Mouse (Mus musculus): ENCODE results near the gene Elmsan1. TPM values are rescaled to one million over a fixed set of nuclear protein-coding genes. Genes with fewer than 3 reads are reported as not detected.

Gene Elmsan1
- total and polyA plus RNA-seq, 3 experiments = 2.2 to 14.3 (median 5.6) TPM

DNA sequence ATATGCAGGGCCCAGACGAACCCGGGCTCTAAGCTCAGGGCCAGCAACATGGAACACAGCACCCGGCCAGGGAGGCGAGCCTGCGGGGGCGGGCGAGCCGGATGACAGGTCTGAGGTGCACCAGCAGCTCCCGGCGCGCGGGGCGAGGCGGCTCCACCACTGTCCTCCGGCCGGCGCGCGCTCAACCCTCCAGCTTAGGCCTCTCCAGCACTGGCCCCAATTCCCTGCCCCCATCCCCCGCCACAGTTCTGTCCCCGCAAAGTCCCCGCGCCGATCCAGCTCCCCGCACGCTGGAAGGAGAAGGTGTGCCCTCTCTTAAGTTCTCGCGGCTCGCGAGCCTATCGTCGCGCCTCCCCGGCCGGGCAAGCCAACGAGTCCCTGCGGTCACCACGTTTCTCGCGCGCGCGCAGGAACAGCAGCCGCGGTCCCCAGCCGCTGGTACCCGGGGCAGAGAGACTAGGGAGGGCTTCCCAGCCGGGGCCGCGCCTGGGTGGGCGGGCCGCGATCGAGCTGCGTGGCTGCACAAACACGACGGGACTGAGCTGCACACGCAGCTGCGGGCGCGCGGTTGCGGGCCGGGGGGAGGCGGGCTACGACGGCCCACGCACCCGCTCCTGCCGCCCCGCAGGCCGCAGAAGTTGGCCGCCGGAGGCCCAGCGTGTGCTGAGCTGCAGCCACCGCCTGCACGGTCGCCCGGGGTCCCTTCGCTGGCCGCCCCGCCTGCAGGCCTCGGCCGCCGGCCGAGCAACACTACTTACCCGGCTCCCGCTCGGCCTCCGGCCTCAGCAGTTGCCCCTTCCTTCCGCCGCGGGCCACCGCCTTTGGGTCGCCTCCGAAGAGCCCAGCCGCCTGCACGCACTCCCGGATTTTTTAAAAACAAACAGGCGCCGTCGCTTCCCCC lies 25.7 kb downstream of the Elmsan1 start (continued):
- TF ChIP-seq MEF2A (IDR thresholded peaks at IDR 0.05; ENCODE audit: borderline replicate concordance, low read depth, low read length) (no peak), ZKSCAN1 (IDR thresholded peaks at IDR 0.05; ENCODE audit: borderline replicate concordance, low read depth, low read length) (no peak), MYC (IDR thresholded peaks at IDR 0.05; ENCODE audit: low read depth, low read length) (no peak), USF2 (conservative IDR thresholded peaks at IDR 0.05; ENCODE audit: low read depth, low read length) (no peak), CTCF (conservative IDR thresholded peaks at IDR 0.05 in 1 of 2, IDR thresholded peaks at IDR 0.05 in 1 of 2; ENCODE audit: low read depth in 2 of 2, low read length in 2 of 2) (no peak), BHLHE40 (IDR thresholded peaks at IDR 0.05; ENCODE audit: low read depth, low read length) (no peak), ETS1 (conservative IDR thresholded peaks at IDR 0.05; ENCODE audit: low read depth, low read length) (no peak), HCFC1 (IDR thresholded peaks at IDR 0.05; ENCODE audit: low read depth, low read length) (no peak), NRF1 (IDR thresholded peaks at IDR 0.05; ENCODE audit: low read depth, low read length) (peak; percentile 78), MAX (IDR thresholded peaks at IDR 0.05; ENCODE audit: low read length) (peak; percentile 27; the same call in 1 of the 2 replicates), KAT2A (IDR thresholded peaks at IDR 0.05; ENCODE audit: insufficient replicate concordance, low read length) (no peak), JUN (IDR thresholded peaks at IDR 0.05; ENCODE audit: insufficient read depth, low read depth, low read length) (no peak)

DNA sequence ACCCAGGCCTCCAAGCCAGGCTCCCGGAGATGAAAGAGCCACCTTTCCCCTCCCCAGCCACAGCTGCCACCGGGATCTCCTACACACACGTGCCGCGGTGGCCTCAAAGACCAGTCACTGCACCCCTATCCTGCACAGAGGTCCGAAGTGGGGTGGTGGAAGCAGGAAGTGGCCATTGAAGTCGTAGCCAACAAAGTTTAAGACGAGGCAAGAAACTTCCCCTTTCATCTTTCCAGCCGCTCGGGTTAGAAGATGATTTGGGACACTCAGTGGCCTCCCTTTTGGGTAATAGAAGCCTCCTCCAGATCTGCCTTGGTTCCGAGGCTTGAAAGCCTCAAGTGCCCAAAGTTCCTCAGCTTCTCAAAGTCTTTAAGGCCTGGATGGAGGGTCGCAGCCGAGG lies 26.4 kb downstream of the Elmsan1 start:
- dilution Hi-C loops (cut with MboI; ENCODE audit: extremely low pct_ligation_motif_present, extremely low pct_unique_long_range_greater_than_20kb, low sequenced_read_pairs) (no loop called here), in situ Hi-C loops (cut with MboI; ENCODE audit: low pct_ligation_motif_present, low pct_unique_long_range_greater_than_20kb, low sequenced_read_pairs) (no loop called here)
- TF ChIP-seq ELF1 (IDR thresholded peaks at IDR 0.05; ENCODE audit: low read depth, low read length) = peak; percentile 62
- TF ChIP-seq MXI1 (IDR thresholded peaks at IDR 0.05; ENCODE audit: low read depth, low read length) = peak; percentile 39; the same call in 1 of the 2 replicates
- TF ChIP-seq POLR2AphosphoS2 (IDR thresholded peaks at IDR 0.05; ENCODE audit: low read depth, low read length) = no peak
- TF ChIP-seq MAX (IDR thresholded peaks at IDR 0.05; ENCODE audit: low read length) = no peak
- TF ChIP-seq CTCF (conservative IDR thresholded peaks at IDR 0.05 in 1 of 2, IDR thresholded peaks at IDR 0.05 in 1 of 2; ENCODE audit: low read depth in 2 of 2, low read length in 2 of 2) = no peak
- no peak for TF ChIP-seq ETS1 (conservative IDR thresholded peaks at IDR 0.05; ENCODE audit: low read depth, low read length)
- TF ChIP-seq GABPA (IDR thresholded peaks at IDR 0.05; ENCODE audit: insufficient replicate concordance, low read depth, low read length) = no peak
- TF ChIP-seq MAFK (IDR thresholded peaks at IDR 0.05; ENCODE audit: insufficient replicate concordance, low read length) = no peak
- no peak for TF ChIP-seq USF2 (conservative IDR thresholded peaks at IDR 0.05; ENCODE audit: low read depth, low read length)
- TF ChIP-seq TCF12 (IDR thresholded peaks at IDR 0.05; ENCODE audit: low read depth, low read length) = no peak
- TF ChIP-seq ZNF384 (IDR thresholded peaks at IDR 0.05; ENCODE audit: low read depth, low read length) = no peak
- no peak for TF ChIP-seq NRF1 (IDR thresholded peaks at IDR 0.05; ENCODE audit: low read depth, low read length)
- TF ChIP-seq RAD21 (IDR thresholded peaks at IDR 0.05; ENCODE audit: low read depth, low read length) = no peak
- no peak for TF ChIP-seq ZKSCAN1 (IDR thresholded peaks at IDR 0.05; ENCODE audit: borderline replicate concordance, low read depth, low read length)
- peak; percentile 73 for TF ChIP-seq BHLHE40 (IDR thresholded peaks at IDR 0.05; ENCODE audit: low read depth, low read length)
- TF ChIP-seq E2F4 (IDR thresholded peaks at IDR 0.05; ENCODE audit: insufficient replicate concordance, low read depth, low read length) = no peak
- no peak for TF ChIP-seq ZC3H11A (IDR thresholded peaks at IDR 0.05; ENCODE audit: low read depth, low read length)
- no peak for TF ChIP-seq USF1 (IDR thresholded peaks at IDR 0.05; ENCODE audit: low read depth, low read length)
- TF ChIP-seq CHD2 (IDR thresholded peaks at IDR 0.05; ENCODE audit: low read length) = no peak
- no peak for TF ChIP-seq HCFC1 (IDR thresholded peaks at IDR 0.05; ENCODE audit: low read depth, low read length)
- no peak; the same call in 1 of the 2 replicates for TF ChIP-seq UBTF (IDR thresholded peaks at IDR 0.05; ENCODE audit: low read depth, low read length)
- peak; percentile 17; the same call in 1 of the 2 replicates for TF ChIP-seq POLR2A (IDR thresholded peaks at IDR 0.05; ENCODE audit: low read depth, low read length)
- no peak for TF ChIP-seq MEF2A (IDR thresholded peaks at IDR 0.05; ENCODE audit: borderline replicate concordance, low read depth, low read length)
- TF ChIP-seq NELFE (IDR thresholded peaks at IDR 0.05; ENCODE audit: low read depth, low read length) = 0 out of 2 replicates have a peak, but pooled peaks have one; percentile 21
- peak; percentile 24; the same call in 1 of the 2 replicates for TF ChIP-seq MYC (IDR thresholded peaks at IDR 0.05; ENCODE audit: low read depth, low read length)
- TF ChIP-seq CHD1 (IDR thresholded peaks at IDR 0.05; ENCODE audit: low read depth, low read length) = no peak
- no peak for TF ChIP-seq JUN (IDR thresholded peaks at IDR 0.05; ENCODE audit: insufficient read depth, low read depth, low read length)
- TF ChIP-seq MAZ (IDR thresholded peaks at IDR 0.05; ENCODE audit: low read depth, low read length) = no peak
- 0 out of 2 replicates have a peak, but pooled peaks have one; percentile 14 for TF ChIP-seq EP300 (IDR thresholded peaks at IDR 0.05; ENCODE audit: low read length)
- peak; percentile 55 for TF ChIP-seq SIN3A (IDR thresholded peaks at IDR 0.05; ENCODE audit: low read length)
- no peaks in the 10 kb centered on the region for H3K27me3 ChIP-seq (replicated peaks)
- peak overlapping the region; percentile 55 for H3K4me2 ChIP-seq (ENCODE audit: insufficient read depth, low read depth, poor library complexity, severe bottlenecking)
- peaks cover 1% of the 10 kb centered on the region for H3K9me3 ChIP-seq (replicated peaks; ENCODE audit: low read length)
- peaks cover 0 to 26% of the 10 kb centered on the region in 2 experiments for H3K36me3 ChIP-seq (replicated peaks in 1 of 2; ENCODE audit: control insufficient read depth in 1 of 2, insufficient read depth in 1 of 2, low read length in 1 of 2)
- peak overlapping the region; percentile 93 for H3K27ac ChIP-seq (ENCODE audit: insufficient read depth, low read depth)
- peak overlapping the region; percentile 71 to 92 (median 71) for H3K4me3 ChIP-seq (replicated peaks in 1 of 3; ENCODE audit: low read depth in 2 of 3, low read length in 2 of 3, poor library complexity in 1 of 3)
- H3K79me2 ChIP-seq (replicated peaks; ENCODE audit: control insufficient read depth, extremely low read depth, insufficient read depth, poor library complexity, severe bottlenecking) = peaks cover 35% of the 10 kb centered on the region
- peak overlapping the region; percentile 96 for H3K9ac ChIP-seq (ENCODE audit: insufficient read depth, low read depth)
- peaks cover 37 to 74% of the 10 kb centered on the region in 2 experiments for H3K4me1 ChIP-seq (ENCODE audit: control insufficient read depth in 1 of 2, insufficient read depth in 2 of 2)
- DNase-seq (ENCODE audit: extremely low read depth) = no peak
